Mouse (Mus musculus): ENCODE results near the gene Senp7.

DNA sequence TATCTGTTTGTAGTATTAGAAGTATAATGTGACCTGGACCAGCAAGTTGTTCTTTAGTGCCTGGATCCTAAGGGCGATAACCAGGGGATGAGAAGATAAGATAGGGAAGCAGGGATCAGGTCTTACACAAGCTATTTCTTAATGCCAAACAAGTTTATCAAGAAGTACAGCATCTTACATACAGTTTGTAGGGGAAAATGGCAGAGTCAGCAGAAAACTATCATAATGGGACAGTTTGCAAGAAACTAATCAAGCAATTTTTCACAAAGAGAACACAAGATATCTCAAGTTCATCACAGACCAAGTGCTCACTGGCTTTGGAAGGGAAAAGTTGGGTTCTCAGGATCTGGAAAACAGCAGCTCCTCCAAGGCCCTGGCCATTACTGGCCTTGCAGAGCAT, 31.3 kb downstream of the Senp7 start:
- no peak for TF ChIP-seq CTCF (IDR thresholded peaks at IDR 0.05; ENCODE audit: borderline replicate concordance, extremely low read depth, insufficient read depth, insufficient read length)
- TF ChIP-seq POLR2A (IDR thresholded peaks at IDR 0.05; ENCODE audit: borderline replicate concordance, extremely low read depth, insufficient read depth, insufficient read length, poor library complexity, severe bottlenecking), result no peak

All from brain, embryonic 14.5 days (tissue).